Comparison of ENCODE assay signal across 28 mouse cellular contexts in genomic region chr7:17078076-17078654, GRCm38 (mm10). TPM values are rescaled to one million over a fixed set of nuclear protein-coding genes. Genes with fewer than 3 reads are reported as not detected.
DNase-seq lines count a peak whose midpoint lies in the region; ATAC-seq and TF ChIP-seq lines count a peak whose summit lies in the region.
"Had no signal": no experiment of that assay in that cellular context is flagged by ENCODE, and none has a peak within 500 bp of the region (broad histone marks: within the 10 kb centered on the region; RNA-seq: fewer than 3 reads in every experiment).

No protein-coding gene starts in this region.

- no peak for TF ChIP-seq CTCF in cerebellum, adult 2 months (IDR thresholded peaks at IDR 0.05; ENCODE audit: borderline replicate concordance, insufficient read depth, low read depth, low read length)

- no peaks in the 10 kb centered on the region for H3K36me3 ChIP-seq in heart, embryonic 12.5 days
- H3K36me3 ChIP-seq in forebrain, embryonic 14.5 days (ENCODE audit: control insufficient read depth, insufficient read depth, low read length): no peaks in the 10 kb centered on the region
- H3K36me3 ChIP-seq: embryonic facial prominence, embryonic 12.5 days; forebrain, embryonic 10.5 days; heart, embryonic 15.5 days; hindbrain, embryonic 12.5 days; intestine, embryonic 15.5 days; limb, embryonic 13.5 days; liver, embryonic 13.5 days; midbrain, embryonic 13.5 days; neural tube, embryonic 13.5 days had no signal

- H3K27ac ChIP-seq in heart, embryonic 12.5 days (ENCODE audit: poor library complexity, severe bottlenecking): no peak overlapping the region
- H3K27ac ChIP-seq in cerebellum, adult 2 months (ENCODE audit: insufficient read depth, low read length): peak overlapping the region; percentile 54
- H3K27ac ChIP-seq in forebrain, embryonic 14.5 days (ENCODE audit: low read depth, low read length): no peak overlapping the region
- H3K27ac ChIP-seq: embryonic facial prominence, embryonic 12.5 days; forebrain, embryonic 10.5 days; heart, embryonic 15.5 days; hindbrain, embryonic 12.5 days; hindbrain, postnatal 0 days; intestine, embryonic 15.5 days; left cerebral cortex, adult 2 months; limb, embryonic 13.5 days; liver, embryonic 13.5 days; macrophage; midbrain, embryonic 13.5 days; neural tube, embryonic 13.5 days had no signal

- H3K27me3 ChIP-seq in heart, embryonic 12.5 days (replicated peaks): no peaks in the 10 kb centered on the region
- no peaks in the 10 kb centered on the region for H3K27me3 ChIP-seq in cerebellum, adult 2 months (ENCODE audit: control insufficient read depth, insufficient read depth, low read length)
- no peaks in the 10 kb centered on the region for H3K27me3 ChIP-seq in forebrain, embryonic 14.5 days (replicated peaks; ENCODE audit: control insufficient read depth, insufficient read depth, low read length)
- H3K27me3 ChIP-seq: embryonic facial prominence, embryonic 12.5 days; heart, embryonic 15.5 days; intestine, embryonic 15.5 days; limb, embryonic 13.5 days; liver, embryonic 13.5 days; midbrain, embryonic 13.5 days; neural tube, embryonic 13.5 days had no signal

- no peaks in the 10 kb centered on the region for H3K4me1 ChIP-seq in heart, embryonic 12.5 days (replicated peaks)
- H3K4me1 ChIP-seq in cerebellum, adult 2 months (ENCODE audit: control insufficient read depth, insufficient read depth, low read length): peaks cover 31% of the 10 kb centered on the region
- H3K4me1 ChIP-seq in forebrain, embryonic 14.5 days (ENCODE audit: control insufficient read depth, insufficient read depth, low read length): no peaks in the 10 kb centered on the region
- H3K4me1 ChIP-seq: embryonic facial prominence, embryonic 12.5 days; forebrain, embryonic 10.5 days; heart, embryonic 15.5 days; hindbrain, embryonic 12.5 days; limb, embryonic 13.5 days; midbrain, embryonic 13.5 days; neural tube, embryonic 13.5 days had no signal

- H3K9ac ChIP-seq in heart, embryonic 12.5 days: no peak overlapping the region
- no peak overlapping the region for H3K9ac ChIP-seq in forebrain, embryonic 14.5 days (ENCODE audit: low read length)
- H3K9ac ChIP-seq: embryonic facial prominence, embryonic 12.5 days; heart, embryonic 15.5 days; hindbrain, embryonic 12.5 days; intestine, embryonic 15.5 days; limb, embryonic 13.5 days; liver, embryonic 13.5 days; midbrain, embryonic 13.5 days; neural tube, embryonic 13.5 days had no signal

- ATAC-seq in heart, embryonic 12.5 days (ENCODE audit: insufficient number of reproducible peaks, low FRiP score): no peak
- no peak for ATAC-seq in forebrain, embryonic 14.5 days
- ATAC-seq: CD4-positive, CD25-positive, alpha-beta regulatory T cell, adult 4 months; forebrain, embryonic 16.5 days; hindbrain, postnatal 0 days; intestine, embryonic 15.5 days; midbrain, embryonic 13.5 days had no signal

- no peaks in the 10 kb centered on the region for H3K9me3 ChIP-seq in heart, embryonic 12.5 days (replicated peaks)
- no peaks in the 10 kb centered on the region for H3K9me3 ChIP-seq in forebrain, embryonic 14.5 days (replicated peaks; ENCODE audit: control insufficient read depth, low read length)
- H3K9me3 ChIP-seq: embryonic facial prominence, embryonic 12.5 days; heart, embryonic 15.5 days; intestine, embryonic 15.5 days; limb, embryonic 13.5 days; liver, embryonic 13.5 days; neural tube, embryonic 13.5 days had no signal

- H3K4me2 ChIP-seq in heart, embryonic 12.5 days: no peak overlapping the region
- H3K4me2 ChIP-seq in forebrain, embryonic 14.5 days (ENCODE audit: low read length): no peak overlapping the region
- H3K4me2 ChIP-seq: embryonic facial prominence, embryonic 12.5 days; heart, embryonic 15.5 days; hindbrain, embryonic 12.5 days; intestine, embryonic 15.5 days; limb, embryonic 13.5 days; liver, embryonic 13.5 days; midbrain, embryonic 13.5 days; neural tube, embryonic 13.5 days had no signal

- 72% methylated on average over 7 of the region's 7 CpGs for WGBS in heart, embryonic 12.5 days
- 53% methylated on average over 7 of the region's 7 CpGs for WGBS in cerebellum, adult 2 months
- WGBS in forebrain, embryonic 14.5 days: 81% methylated on average over 7 of the region's 7 CpGs

- TF ChIP-seq POLR2A in cerebellum, adult 2 months (IDR thresholded peaks at IDR 0.05; ENCODE audit: borderline replicate concordance, insufficient read depth, low read length): no peak

- peak; percentile 67 for DNase-seq in heart, adult 11 months
- peak; percentile 81 to 92 for DNase-seq in cerebellum, adult 2 months
- DNase-seq in cerebellum, postnatal 10 days: peak; percentile 39 to 66
- DNase-seq in retina, postnatal 1 day: no peak
- DNase-seq in forebrain, embryonic 14.5 days (ENCODE audit: low spot score): no peak
- DNase-seq in testis, postnatal 10 days (ENCODE audit: low spot score): no peak
- DNase-seq: adrenal gland, postnatal 14 days; kidney, adult 2 months; kidney, postnatal 4 days; layer of hippocampus, adult 9-11 months; liver, embryonic 13.5 days; lung, adult 2 months; lung, postnatal 10 days; thymus, postnatal 4 days had no signal

- no peak overlapping the region for H3K4me3 ChIP-seq in heart, embryonic 12.5 days
- H3K4me3 ChIP-seq in cerebellum, adult 2 months (replicated peaks; ENCODE audit: insufficient read depth, low read depth, low read length): no peak overlapping the region
- no peak overlapping the region for H3K4me3 ChIP-seq in forebrain, embryonic 14.5 days (ENCODE audit: low read depth, low read length)
- H3K4me3 ChIP-seq: embryonic facial prominence, embryonic 12.5 days; forebrain, embryonic 10.5 days; heart, embryonic 15.5 days; hindbrain, embryonic 12.5 days; intestine, embryonic 15.5 days; left cerebral cortex, adult 2 months; limb, embryonic 13.5 days; liver, embryonic 13.5 days; midbrain, embryonic 13.5 days; neural tube, embryonic 13.5 days had no signal

RNA-seq across cellular contexts. Expression of gene Psg16, which starts 4.3 kb away (rescaled TPM):
- polyA plus RNA-seq in heart, embryonic 12.5 days (2016; fragmentation: Nextera tagmentation; extraction: Ambion mirVana): 0.06 and 0.14 TPM in 2 replicates
- polyA plus RNA-seq in cerebellum, adult 2 months (2012; rRNA removed): 20.8 and 22.0 TPM in 2 replicates
- 1.6 and 2.1 TPM in 2 replicates for polyA plus RNA-seq in forebrain, embryonic 14.5 days (2014; fragmentation: Nextera tagmentation; extraction: Ambion mirVana)
- polyA plus RNA-seq: macrophage had no signal

RNA-seq across cellular contexts. Expression of gene Hif3a, which starts 15.9 kb away (rescaled TPM):
- 36.8 and 38.2 TPM in 2 replicates for polyA plus RNA-seq in heart, embryonic 12.5 days (2016; fragmentation: Nextera tagmentation; extraction: Ambion mirVana)
- 2.1 and 4.2 TPM in 2 replicates for polyA plus RNA-seq in cerebellum, adult 2 months (2012; rRNA removed)
- polyA plus RNA-seq in forebrain, embryonic 14.5 days (2014; fragmentation: Nextera tagmentation; extraction: Ambion mirVana): 2.8 and 5.7 TPM in 2 replicates
- polyA plus RNA-seq: macrophage had no signal

RNA-seq across cellular contexts. Expression of gene Ppp5c, which starts 50.4 kb away (rescaled TPM):
- 87.3 and 91.9 TPM in 2 replicates for polyA plus RNA-seq in heart, embryonic 12.5 days (2016; fragmentation: Nextera tagmentation; extraction: Ambion mirVana)
- polyA plus RNA-seq in cerebellum, adult 2 months (2012; rRNA removed): 306 and 336 TPM in 2 replicates
- 112 and 115 TPM in 2 replicates for polyA plus RNA-seq in forebrain, embryonic 14.5 days (2014; fragmentation: Nextera tagmentation; extraction: Ambion mirVana)

Comparison
In these comparisons a context has a peak if more than half of its experiments do, and no peak if none do; other contexts are left out.
1. DNase-seq: peak in heart, adult 11 months (single experiment), cerebellum, adult 2 months (2 of 2) and cerebellum, postnatal 10 days (2 of 2); none in retina, postnatal 1 day (single experiment), forebrain, embryonic 14.5 days (single experiment) and testis, postnatal 10 days (single experiment).